Mouse (Mus musculus) c-Kit-positive CD71-positive TER-119-negative erythroid progenitor cells, embryonic 14.5 days (primary cell): Measurements from ENCODE around the gene Cdc42bpg.

ENCODE experiments used
- DNase-seq: peaks from one replicate; pipeline ENCODE4 v3.0.0-alpha.2; 2013; ENCODE audit warnings: low read depth

The Cdc42bpg gene

GRCm38 (mm10) chr19:6331719-6332516 lies 25.7 kb downstream of the Cdc42bpg start:
- DNase-seq: no peak

- DNase-seq: no peak
Measured at GRCm38 (mm10) chr19:6333761-6334595, 27.7 kb downstream of the Cdc42bpg start.

GRCm38 (mm10) chr19:6334673-6335457 lies 28.6 kb downstream of the Cdc42bpg start, which contains the start of gene Men1:
TSS of gene Men1 (plus strand) at chr19:6334979.
- peak; percentile 92 for DNase-seq

GRCm38 (mm10) chr19:6335458-6335827 lies 29.2 kb downstream of the Cdc42bpg start:
- DNase-seq: no peak

- DNase-seq: no peak
Measured at GRCm38 (mm10) chr19:6336920-6337319, 30.7 kb downstream of the Cdc42bpg start.

- no peak for DNase-seq
Measured at GRCm38 (mm10) chr19:6338171-6338570, 31.9 kb downstream of the Cdc42bpg start.

GRCm38 (mm10) chr19:6338716-6339115 lies 32.5 kb downstream of the Cdc42bpg start:
- DNase-seq: no peak

GRCm38 (mm10) chr19:6339191-6339590 lies 32.9 kb downstream of the Cdc42bpg start:
- no peak for DNase-seq

GRCm38 (mm10) chr19:6339890-6340504 lies 33.7 kb downstream of the Cdc42bpg start:
- DNase-seq: peak; percentile 53

- peak; percentile 70 for DNase-seq
Measured at GRCm38 (mm10) chr19:6340524-6341452, 34.5 kb downstream of the Cdc42bpg start, which contains the start of gene Map4k2. TSS of gene Map4k2 (plus strand) at chr19:6341135.

- DNase-seq: no peak
Measured at GRCm38 (mm10) chr19:6341453-6342077, 35.3 kb downstream of the Cdc42bpg start.

GRCm38 (mm10) chr19:6342276-6342933 lies 36.1 kb downstream of the Cdc42bpg start:
- no peak for DNase-seq

GRCm38 (mm10) chr19:6343066-6343925 lies 37.0 kb downstream of the Cdc42bpg start:
- DNase-seq: no peak

- DNase-seq: no peak
Measured at GRCm38 (mm10) chr19:6343996-6344395, 37.7 kb downstream of the Cdc42bpg start.

GRCm38 (mm10) chr19:6346023-6346422 lies 39.8 kb downstream of the Cdc42bpg start:
- no peak for DNase-seq

- no peak for DNase-seq
Measured at GRCm38 (mm10) chr19:6346661-6347060, 40.4 kb downstream of the Cdc42bpg start.

GRCm38 (mm10) chr19:6347615-6348014 lies 41.4 kb downstream of the Cdc42bpg start:
- DNase-seq: no peak

GRCm38 (mm10) chr19:6348717-6349116 lies 42.5 kb downstream of the Cdc42bpg start:
- no peak for DNase-seq
